Mouse (Mus musculus): ENCODE measurements around the gene Tchp. TPM values are rescaled to one million over a fixed set of nuclear protein-coding genes. Genes with fewer than 3 reads are reported as not detected.

The Tchp gene
- total RNA-seq, 2 experiments from 2014 or later, result 4.1 to 4.6 TPM

GRCm38 (mm10) chr5:114696939-114697338 lies 10.6 kb upstream of the Tchp start:
- DNase-seq, result no peak

DNA sequence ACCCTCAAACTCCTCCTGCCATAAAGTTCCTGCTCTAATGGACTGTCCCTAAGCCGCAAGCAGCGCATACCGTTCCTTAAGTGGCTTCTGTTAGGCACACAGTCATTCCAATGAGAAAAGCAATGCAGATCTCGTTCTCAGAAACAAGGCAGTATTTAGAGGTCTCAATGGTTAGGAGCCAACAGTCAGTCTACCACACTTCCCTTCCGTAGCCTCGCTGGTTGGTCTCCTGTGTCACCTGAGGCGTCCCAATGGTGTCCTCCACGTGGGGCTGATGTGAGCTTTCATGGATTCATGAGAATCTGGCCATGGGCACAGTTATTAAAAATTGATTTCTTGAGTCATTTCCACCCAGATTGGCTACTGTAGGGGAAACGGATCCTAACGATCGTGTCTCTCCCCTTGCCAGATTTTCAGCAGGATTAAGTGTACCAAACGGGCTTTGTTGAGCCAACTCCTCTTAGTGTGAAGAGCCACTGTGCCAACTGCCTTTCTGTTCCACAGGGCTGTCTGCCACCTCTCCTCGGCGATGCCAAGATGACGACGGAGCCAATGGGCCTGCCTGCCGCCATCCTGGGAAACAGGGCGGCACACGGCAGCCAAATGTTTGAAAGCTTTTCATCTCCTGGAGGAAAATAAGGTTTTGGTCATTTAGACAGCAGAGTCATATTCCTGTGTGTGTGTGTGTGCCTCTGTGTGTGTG lies 9.4 kb upstream of the Tchp start:
- peak; percentile 68 to 75 for DNase-seq

DNA sequence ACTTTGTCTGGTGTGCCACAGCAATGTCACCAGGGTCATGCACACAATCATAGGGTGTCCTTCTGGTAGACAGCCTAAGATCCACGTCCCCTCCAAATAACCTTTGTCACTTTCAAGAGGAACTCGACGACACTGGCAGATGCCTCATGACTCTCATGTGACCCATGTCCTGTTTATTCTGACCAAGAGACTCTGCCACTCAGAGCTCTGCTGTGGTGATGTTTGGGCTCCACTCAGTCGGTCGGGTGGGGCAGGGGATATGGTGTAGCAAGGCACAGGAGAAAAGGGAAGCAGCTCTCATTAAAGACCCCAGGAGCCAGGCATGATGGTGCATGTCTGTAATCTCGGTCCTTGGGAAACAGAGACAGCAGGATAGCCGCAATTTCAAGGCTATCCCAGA lies 8.5 kb upstream of the Tchp start:
- peak; percentile 50 to 73 for DNase-seq

GRCm38 (mm10) chr5:114702403-114703392 lies 4.9 kb upstream of the Tchp start:
- peak in 1 of 2 experiments; percentile 45 for DNase-seq

DNA sequence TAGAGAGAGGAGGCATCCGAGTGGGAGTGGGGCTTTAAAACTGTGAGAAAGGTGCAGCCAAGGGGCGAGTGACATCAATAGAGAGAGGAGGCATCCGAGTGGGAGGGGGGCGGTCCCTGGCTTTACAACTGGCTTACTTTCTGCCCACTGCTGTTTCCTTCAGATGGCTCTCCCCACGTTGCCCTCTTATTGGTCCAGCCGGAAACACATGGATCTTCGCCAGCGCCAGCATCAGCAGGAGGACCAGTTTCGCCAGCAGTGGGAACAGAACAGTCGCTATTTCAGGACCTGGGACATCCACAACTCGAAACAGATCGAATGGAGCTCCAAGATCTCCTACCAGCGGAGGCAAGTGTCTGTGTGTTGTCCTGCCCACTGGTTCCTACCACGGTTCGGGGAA lies 931 bp downstream of the Tchp start:
- no peak for DNase-seq

- DNase-seq, result no peak
These were observed 1.8 kb downstream of the Tchp start for GRCm38 (mm10) chr5:114709357-114709756.

GRCm38 (mm10) chr5:114714551-114714950 lies 7.0 kb downstream of the Tchp start:
- DNase-seq, result no peak

GRCm38 (mm10) chr5:114717292-114717691 lies 9.7 kb downstream of the Tchp start:
- DNase-seq, result no peak

DNA sequence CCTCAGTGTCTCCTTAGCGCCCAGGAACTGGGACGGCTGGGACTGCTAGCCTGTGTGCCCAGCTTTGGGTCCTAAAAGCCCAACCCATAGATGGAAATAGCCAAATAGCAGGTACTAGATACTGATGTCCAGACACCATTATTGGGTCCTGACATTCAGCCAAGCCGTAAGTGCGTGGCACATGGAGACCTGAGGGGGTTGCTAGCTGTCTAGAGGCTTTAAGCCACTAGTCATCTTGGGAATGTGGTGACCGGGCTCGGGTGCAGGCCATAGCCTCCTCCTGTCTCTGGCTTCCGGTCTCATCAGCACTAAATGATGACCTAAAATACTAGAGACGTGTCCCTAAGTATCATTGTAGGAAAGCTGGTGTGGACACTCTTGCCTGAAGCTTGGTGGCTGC lies 10.4 kb downstream of the Tchp start:
- DNase-seq, result no peak

DNA sequence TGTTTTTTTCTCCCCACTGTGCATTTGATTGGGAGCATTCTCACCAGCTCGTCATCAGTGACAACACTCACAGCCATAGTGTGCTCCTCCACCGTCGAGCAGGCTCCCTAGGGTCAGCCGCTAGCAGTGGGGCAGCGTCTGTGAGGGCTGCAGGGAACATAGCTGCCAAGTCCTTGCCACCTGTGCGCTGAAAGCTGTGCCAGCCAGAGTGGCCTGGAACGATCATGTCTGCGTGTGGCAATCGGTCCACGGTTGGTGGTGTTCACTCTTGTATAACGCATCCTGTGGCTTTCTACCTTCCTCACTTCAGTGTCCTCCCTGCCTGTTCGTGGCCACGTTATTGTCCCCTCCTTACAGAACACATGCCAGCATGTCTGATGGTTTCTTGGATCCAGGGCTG lies 10.9 kb downstream of the Tchp start:
- DNase-seq, result no peak

- DNase-seq, result no peak
These were observed 11.7 kb downstream of the Tchp start for GRCm38 (mm10) chr5:114719003-114719927.

DNA sequence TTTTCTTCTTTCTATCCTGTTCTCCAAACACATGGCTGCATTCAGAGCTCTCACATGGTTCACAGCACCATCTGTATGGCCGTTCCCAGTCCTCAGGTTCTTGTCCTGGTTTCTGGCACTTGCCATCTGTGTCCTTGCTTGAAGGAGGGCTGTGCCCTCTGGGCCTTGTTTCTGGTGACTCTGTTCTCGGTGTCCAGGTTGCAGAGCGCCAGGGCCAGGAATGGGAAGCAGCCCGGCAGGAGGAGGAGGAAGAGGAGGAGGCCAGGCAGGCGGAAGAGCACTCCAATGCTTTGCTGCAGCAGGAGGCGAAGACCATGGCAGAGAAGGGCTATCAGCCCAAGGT lies 12.3 kb downstream of the Tchp start:
- no peak for DNase-seq

- DNase-seq, result no peak
These were observed 13.2 kb downstream of the Tchp start for GRCm38 (mm10) chr5:114720784-114721183.

DNA sequence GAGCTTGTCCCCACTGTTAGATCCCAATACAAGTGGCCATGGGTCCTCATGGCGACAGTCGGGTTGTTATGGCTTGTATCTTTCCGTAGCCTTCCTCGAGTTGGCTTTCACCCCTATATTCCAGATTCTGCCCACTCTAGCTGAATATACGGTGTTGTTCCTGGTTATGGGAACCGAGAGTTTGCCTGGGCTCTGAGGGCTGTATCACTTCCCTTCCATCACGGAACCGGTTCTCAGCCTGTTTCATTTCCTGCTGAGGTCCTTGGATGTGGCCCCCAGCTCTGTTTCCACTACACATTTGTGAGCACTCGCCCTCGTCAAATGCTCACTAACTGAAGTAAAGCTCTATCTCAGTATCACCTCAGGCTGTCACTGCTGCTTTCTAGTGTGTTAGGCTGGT lies 14.4 kb downstream of the Tchp start:
- DNase-seq, result no peak

DNA sequence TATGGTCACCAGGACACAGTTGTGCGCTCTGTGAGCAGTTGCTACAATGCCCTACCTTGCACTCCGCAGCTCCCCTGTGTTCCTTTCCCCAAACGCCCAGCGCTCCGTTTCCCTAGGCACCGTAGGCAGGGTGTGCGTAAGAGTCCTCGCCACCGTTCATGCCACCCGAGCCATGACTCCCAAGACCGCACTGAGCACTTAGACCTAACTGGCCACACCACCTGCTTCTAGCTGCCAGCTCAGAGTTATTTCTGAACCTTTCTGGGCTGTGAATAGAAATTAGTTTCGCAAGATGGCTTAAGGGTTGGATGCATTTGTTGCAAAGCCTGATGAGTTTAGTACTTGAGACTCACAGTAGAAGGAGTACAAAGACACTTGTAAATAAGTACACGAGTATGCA lies 15.3 kb downstream of the Tchp start:
- DNase-seq, result peak in 1 of 2 experiments; percentile 50

- DNase-seq, result peak; percentile 33 to 62
These were observed 20.6 kb downstream of the Tchp start for GRCm38 (mm10) chr5:114728160-114728559.

- DNase-seq, result peak; percentile 33 to 43
These were observed 22.6 kb downstream of the Tchp start for GRCm38 (mm10) chr5:114730129-114730528.

DNA sequence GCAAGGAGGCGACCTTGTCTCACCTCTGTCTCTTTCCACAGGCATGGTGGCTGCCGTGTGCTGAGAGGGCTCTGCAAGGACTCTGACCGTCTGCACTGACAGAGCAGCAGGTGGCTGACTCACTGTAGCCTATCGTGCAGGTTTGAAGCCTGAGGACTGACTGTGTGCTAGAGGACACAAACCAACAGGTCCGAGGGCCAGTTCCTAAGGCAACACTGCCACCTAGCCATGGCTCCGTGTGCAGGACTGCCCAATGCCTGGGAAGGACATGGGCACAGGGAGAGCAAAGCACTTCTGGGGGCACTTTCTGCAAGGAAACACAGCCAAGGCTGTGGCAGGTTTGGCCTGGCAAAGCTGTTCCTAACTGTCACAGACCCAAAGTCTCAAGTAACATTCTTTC lies 23.9 kb downstream of the Tchp start:
- DNase-seq, result no peak

DNA sequence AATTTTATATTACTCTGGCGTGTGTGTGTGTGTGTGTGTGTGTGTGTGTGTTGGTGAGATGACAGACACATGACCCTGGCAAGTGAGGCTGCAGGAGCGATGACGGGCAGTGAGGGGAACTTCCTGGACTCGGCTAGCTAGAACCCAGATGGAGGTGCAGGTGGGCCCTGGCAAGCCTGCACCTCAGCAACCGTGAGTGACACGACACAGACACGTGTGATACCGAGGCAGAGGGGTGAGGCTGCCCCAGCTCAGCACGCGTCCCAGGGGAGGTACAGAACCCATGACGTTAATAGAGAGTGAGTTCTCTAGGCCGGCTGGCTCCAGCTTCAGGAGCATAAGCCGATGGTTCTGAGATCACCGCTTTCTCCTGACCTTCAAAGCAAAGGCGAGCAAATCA lies 24.4 kb downstream of the Tchp start:
- DNase-seq, result no peak

DNA sequence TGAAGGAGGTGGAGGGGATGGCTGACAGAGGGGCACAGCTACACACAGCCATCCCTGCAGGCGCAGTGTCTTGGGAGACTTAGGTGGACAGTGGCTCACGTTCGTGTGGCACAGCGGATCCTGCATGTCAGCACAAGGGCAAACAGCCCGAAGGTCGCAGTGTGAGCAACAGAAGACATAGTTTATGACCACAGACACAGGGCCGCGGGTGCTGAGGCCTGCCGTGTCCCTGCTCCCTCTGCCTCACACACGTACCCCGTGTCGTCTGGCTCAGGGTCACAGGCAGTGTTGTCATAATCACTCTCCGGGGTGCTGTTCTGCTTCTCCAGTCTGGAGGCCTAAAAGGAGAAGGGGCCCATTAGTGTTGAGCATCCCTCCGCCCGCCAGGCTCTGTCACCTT lies 26.0 kb downstream of the Tchp start:
- DNase-seq, result no peak

DNA sequence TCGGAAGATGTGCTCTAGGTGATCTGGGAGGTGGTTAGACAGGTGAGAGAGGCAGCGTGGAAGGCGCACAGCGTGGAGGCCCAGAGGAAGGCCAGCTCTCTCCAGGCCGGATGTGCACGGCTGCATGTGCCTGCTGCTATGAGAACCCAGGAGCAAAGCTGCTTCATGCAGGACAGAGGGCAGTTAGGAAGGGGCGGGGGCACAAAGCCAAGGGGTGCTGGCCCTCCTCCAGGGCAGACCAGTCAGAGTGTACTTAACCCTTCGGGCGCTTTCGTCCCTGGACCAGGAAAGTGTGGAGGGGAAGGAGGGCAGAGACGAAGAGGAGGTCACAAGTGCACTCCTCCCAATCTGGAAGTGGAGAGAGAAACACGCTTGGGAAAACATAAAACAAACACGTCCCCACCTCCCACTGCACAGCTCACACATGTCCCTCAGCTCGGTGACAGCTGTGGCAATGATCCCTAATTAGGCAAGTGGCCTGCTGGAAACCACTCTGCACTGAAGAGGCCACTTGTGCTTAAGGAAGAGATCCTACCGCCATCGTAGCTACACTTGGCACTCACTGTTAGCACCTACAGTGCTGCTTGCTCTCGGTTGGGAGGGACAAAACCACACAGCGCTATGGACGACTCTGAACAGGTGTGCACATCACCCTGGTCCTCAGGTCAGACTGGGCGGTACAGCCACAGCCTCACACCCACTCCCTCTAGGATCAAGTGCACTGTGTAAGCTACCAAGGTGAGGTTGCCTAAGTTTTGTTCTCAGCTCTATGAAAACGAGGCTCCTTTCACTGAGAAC lies 29.7 kb downstream of the Tchp start:
- no peak for DNase-seq

Data from heart, adult 18-20 months (tissue).